Mouse (Mus musculus) embryonic fibroblast, embryonic 13.5 days (primary cell): Measurements from ENCODE around the gene H2-T24. TPM values are rescaled to one million over a fixed set of nuclear protein-coding genes. Genes with fewer than 3 reads are reported as not detected.
"Not testable (repeated sequence)": the region's sequence is repeated elsewhere in the genome, so short reads cannot be mapped to it uniquely, and the experiment has no call there.

ENCODE experiments used
- H3K27ac ChIP-seq: 2 replicates; pipeline ENCODE4 v1.5.1; 2012; ENCODE audit warnings: low read length, control low read depth, inconsistent platforms; ENCODE audit not compliant: insufficient read depth
- H3K4me1 ChIP-seq: 2 replicates; pipeline ENCODE4 v1.6.1; 2011; ENCODE audit warnings: low read length; ENCODE audit not compliant: control insufficient read depth, insufficient read depth
- H3K4me3 ChIP-seq: 2 replicates; pipeline ENCODE4 v1.5.1; 2011; ENCODE audit warnings: mild to moderate bottlenecking, control low read depth, low read length; ENCODE audit not compliant: insufficient read depth
- CTCF ChIP-seq: IDR thresholded peaks from 2 replicates; pipeline ENCODE4 v1.5.1; 2011; ENCODE audit warnings: mild to moderate bottlenecking, control low read depth, low read length, moderate library complexity, borderline replicate concordance; ENCODE audit not compliant: insufficient read depth
- POLR2A ChIP-seq: IDR thresholded peaks from 2 replicates; pipeline ENCODE4 v1.6.1; 2011; ENCODE audit warnings: low read depth, mild to moderate bottlenecking, control low read depth, low read length, moderate library complexity
- polyA plus RNA-seq: library from polyadenylated mRNA; stranded (reverse); fragments of >200 nt; gene quantifications from 2 replicates; pipeline ENCODE4 v1.2.4, GENCODE M21; 2011; ENCODE audit warnings: low read depth; ENCODE audit not compliant: missing spikeins, insufficient read length

H2-T24 gene
- polyA plus RNA-seq, 1 experiment: not detected

- Histone ChIP-seq H3K4me3 (no peak overlapping the region), H3K27ac (peak overlapping the region; percentile 79), H3K4me1 (no peaks in the 10 kb centered on the region)
- TF ChIP-seq POLR2A (no peak), CTCF (no peak)
Observed at GRCm38 (mm10) chr17:36023710-36024654, 3.6 kb upstream of the H2-T24 start.

DNA sequence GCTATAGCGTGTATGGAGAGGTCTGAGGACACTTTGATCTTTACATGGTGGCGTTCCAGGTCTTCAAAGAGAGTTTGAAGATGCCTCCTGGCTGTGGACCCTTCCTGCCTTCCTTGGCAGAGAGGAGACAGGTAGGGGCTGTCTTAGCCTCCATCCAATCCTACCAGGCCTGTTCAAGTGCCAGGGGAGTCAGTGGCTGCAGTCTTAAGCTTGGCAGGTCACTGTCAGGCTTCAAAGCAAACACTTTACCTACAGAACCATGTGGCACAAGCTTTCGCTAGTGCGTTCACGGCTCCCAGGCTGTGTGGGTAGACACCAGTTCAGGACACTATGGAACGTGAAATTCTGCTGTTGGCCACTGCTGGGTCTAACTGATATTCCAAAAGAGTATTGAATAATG is 2.6 kb upstream of the H2-T24 start:
- no peak overlapping the region for H3K4me3 ChIP-seq
- peak overlapping the region; percentile 79; the same call in 1 of the 2 replicates for H3K27ac ChIP-seq
- no peaks in the 10 kb centered on the region for H3K4me1 ChIP-seq
- no peak for TF ChIP-seq POLR2A
- TF ChIP-seq CTCF: no peak

DNA sequence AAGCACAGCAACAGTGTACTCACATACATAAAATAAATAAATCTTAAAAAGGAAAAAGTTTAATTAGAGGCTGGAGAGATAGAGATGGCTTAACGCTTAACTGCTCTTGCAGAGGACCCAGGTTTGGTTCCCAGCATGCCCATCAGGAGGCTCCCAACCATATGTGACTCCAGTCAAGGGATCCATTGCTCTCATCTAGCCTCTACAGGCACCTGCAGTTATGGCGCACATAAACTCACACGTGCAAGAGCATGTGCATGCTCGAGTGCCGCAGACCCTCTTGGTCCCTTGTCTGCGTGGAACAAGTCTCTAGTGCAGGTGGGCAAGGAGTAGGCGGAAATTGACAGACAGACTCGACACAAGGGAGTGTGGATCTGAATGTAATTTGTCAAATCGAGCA is 1.7 kb upstream of the H2-T24 start:
- H3K27ac ChIP-seq: no peak overlapping the region
- TF ChIP-seq CTCF (no peak), POLR2A (no peak)
- no peaks in the 10 kb centered on the region for H3K4me1 ChIP-seq
- no peak overlapping the region for H3K4me3 ChIP-seq

DNA sequence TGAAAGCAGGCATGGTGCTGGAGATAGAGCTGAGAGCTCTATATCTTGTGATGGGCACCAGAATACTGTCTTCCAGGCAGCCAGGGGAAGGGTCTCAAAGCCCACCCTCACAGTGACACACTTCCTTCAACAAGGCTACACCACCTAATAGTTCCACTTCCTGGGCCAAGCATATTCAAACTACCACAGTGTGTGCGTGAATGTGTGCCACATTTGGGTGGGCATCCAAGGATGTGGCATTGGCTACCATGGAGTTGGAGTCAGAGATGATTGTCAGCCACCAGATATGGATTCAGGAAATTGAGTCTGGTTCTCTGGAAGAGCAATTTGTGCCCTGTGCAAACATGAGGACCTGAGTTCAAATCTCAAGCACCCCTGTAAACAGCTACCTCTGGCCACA is 949 bp upstream of the H2-T24 start:
- Histone ChIP-seq H3K4me1 (no peaks in the 10 kb centered on the region), H3K27ac (peak overlapping the region; percentile 5), H3K4me3 (no peak overlapping the region)
- no peak for TF ChIP-seq POLR2A
- TF ChIP-seq CTCF: no peak

GRCm38 (mm10) chr17:36019519-36019918 is 841 bp downstream of the H2-T24 start:
- Histone ChIP-seq H3K4me3 (no peak overlapping the region), H3K4me1 (no peaks in the 10 kb centered on the region), H3K27ac (no peak overlapping the region)
- no peak for TF ChIP-seq POLR2A
- TF ChIP-seq CTCF: no peak

DNA sequence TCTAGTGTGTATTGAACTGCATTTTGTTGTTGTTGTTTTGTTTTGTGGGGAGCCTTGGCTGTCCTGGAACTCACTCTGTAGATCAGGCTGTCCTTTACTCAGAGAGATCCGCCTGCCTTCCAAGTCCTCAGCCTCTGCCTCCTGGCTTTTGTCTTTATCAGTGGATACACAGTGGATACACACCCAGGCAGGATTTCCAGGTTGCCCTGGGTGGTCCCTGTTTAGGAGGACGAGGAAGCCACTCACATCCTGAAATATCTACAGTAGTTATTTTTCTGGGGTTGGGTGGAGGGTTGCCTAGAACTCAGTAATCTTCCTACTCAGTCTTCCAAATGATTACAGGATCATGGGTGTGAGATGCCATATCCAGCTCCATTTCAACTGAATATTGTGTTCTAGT is 1.4 kb downstream of the H2-T24 start:
- H3K4me1 ChIP-seq: no peaks in the 10 kb centered on the region
- no peak for TF ChIP-seq CTCF
- no peak for TF ChIP-seq POLR2A
- no peak overlapping the region for H3K27ac ChIP-seq
- H3K4me3 ChIP-seq: no peak overlapping the region

DNA sequence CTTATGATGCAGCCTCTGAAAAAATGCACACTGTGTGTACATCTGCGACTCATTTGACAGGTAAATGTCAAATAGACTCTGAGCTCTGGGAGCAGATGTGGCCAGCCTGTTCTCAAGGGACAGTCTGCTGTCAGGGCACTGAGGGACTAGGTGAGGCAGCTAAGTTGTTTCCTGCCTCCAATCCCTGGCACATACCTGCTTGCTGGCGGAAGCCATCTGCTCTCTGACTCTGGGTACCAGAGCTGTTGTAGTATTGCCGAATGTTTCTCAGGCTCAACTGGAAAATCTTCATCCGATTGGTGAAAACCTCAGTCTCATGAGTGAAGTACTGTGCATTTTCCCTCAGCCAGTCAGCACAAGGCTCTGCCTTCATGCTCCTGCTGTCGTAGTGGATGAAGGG is 3.3 kb downstream of the H2-T24 start:
- H3K4me1 ChIP-seq: no peaks in the 10 kb centered on the region
- no peak overlapping the region for H3K27ac ChIP-seq
- no peak for TF ChIP-seq CTCF
- TF ChIP-seq POLR2A: no peak
- no peak overlapping the region for H3K4me3 ChIP-seq

DNA sequence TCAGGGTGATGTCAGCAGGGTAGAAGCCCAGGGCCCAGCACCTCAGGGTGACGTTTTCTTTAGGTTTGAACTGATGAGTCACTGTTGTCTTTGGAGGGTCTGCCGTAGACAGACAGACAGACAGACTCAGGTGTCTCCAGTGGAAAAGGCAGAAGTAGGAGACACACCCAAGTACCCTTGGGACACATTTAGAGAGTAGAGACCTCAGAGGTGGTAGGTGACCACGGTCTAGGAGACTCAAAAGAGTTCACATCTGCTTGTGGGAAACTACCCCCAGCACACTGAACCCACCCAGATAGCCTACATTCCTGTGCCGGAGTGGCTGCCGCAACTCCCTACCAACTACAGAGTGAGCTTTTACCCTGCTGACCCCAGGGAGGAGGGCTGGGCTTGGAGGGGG is 5.4 kb downstream of the H2-T24 start:
- Histone ChIP-seq H3K4me3 (no peak overlapping the region), H3K4me1 (no peaks in the 10 kb centered on the region), H3K27ac (no peak overlapping the region)
- no peak for TF ChIP-seq CTCF
- no peak for TF ChIP-seq POLR2A

DNA sequence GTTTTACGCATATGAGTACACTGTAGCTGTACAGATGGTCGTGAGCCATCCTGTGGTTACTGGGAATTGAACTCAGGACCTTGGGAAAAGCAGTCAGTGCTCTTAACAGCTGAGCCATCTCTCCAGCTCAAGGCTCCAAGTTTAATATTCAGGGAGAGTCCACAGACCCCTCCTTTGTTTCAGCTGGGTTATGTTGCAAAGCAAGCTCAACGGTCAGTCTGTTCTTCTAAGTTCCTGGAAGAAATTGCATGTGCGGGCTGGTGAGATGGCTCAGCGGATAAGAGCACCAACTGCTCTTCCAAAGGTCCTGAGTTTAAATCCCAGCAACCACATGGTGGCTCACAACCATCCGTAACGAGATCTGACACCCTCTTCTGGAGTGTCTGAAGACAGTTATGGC is 16.0 kb downstream of the H2-T24 start:
- H3K27ac ChIP-seq, H3K4me3 ChIP-seq, H3K4me1 ChIP-seq: not testable (repeated sequence)

GRCm38 (mm10) chr17:36003331-36003730 is 17.0 kb downstream of the H2-T24 start:
- Histone ChIP-seq H3K4me1 (peaks cover 2% of the 10 kb centered on the region), H3K4me3 (no peak overlapping the region), H3K27ac (no peak overlapping the region)
- TF ChIP-seq CTCF (no peak), POLR2A (no peak)
